Mouse (Mus musculus): ENCODE data around the gene Rptor. TPM values are rescaled to one million over a fixed set of nuclear protein-coding genes. Genes with fewer than 3 reads are reported as not detected.

Gene Rptor
- polyA plus RNA-seq, 1 experiment = 26.2 TPM

GRCm38 (mm10) chr11:119916834-119917469 lies 314.2 kb downstream of the Rptor start:
- 62% methylated on average over 21 of the region's 21 CpGs for WGBS
- Histone ChIP-seq H3K4me3 (replicated peaks; ENCODE audit: extremely low read depth, low read depth, low read length) (no peak overlapping the region), H3K4me1 (ENCODE audit: control insufficient read depth, insufficient read depth, low read length) (peaks cover 31% of the 10 kb centered on the region)
- TF ChIP-seq POLR2A (IDR thresholded peaks at IDR 0.05; ENCODE audit: borderline replicate concordance, extremely low read depth, low read depth, low read length) (no peak), CTCF (IDR thresholded peaks at IDR 0.05; ENCODE audit: insufficient read depth, low read length) (no peak)
- no peak for DNase-seq

- H3K4me1 ChIP-seq (ENCODE audit: control insufficient read depth, insufficient read depth, low read length) = peaks cover 28% of the 10 kb centered on the region
- 88% methylated on average over 7 of the region's 7 CpGs for WGBS
Observed at GRCm38 (mm10) chr11:119918521-119918920, 315.8 kb downstream of the Rptor start.

GRCm38 (mm10) chr11:119919432-119919831 lies 316.7 kb downstream of the Rptor start:
- TF ChIP-seq CTCF (IDR thresholded peaks at IDR 0.05; ENCODE audit: insufficient read depth, low read length) = no peak
- peaks cover 25% of the 10 kb centered on the region for H3K4me1 ChIP-seq (ENCODE audit: control insufficient read depth, insufficient read depth, low read length)
- no peak for DNase-seq
- 96% methylated on average over 4 of the region's 4 CpGs for WGBS
- no peak overlapping the region for H3K4me3 ChIP-seq (replicated peaks; ENCODE audit: extremely low read depth, low read depth, low read length)

More at GRCm38 (mm10) chr11:119918521-119918920, 315.8 kb downstream of the Rptor start:
- H3K4me3 ChIP-seq (replicated peaks; ENCODE audit: extremely low read depth, low read depth, low read length) = no peak overlapping the region
- TF ChIP-seq POLR2A (IDR thresholded peaks at IDR 0.05; ENCODE audit: borderline replicate concordance, extremely low read depth, low read depth, low read length) = no peak
- TF ChIP-seq CTCF (IDR thresholded peaks at IDR 0.05; ENCODE audit: insufficient read depth, low read length) = no peak
- no peak for DNase-seq

GRCm38 (mm10) chr11:119919897-119920296 lies 317.2 kb downstream of the Rptor start:
- Histone ChIP-seq H3K4me1 (ENCODE audit: control insufficient read depth, insufficient read depth, low read length) (peaks cover 20% of the 10 kb centered on the region), H3K4me3 (replicated peaks; ENCODE audit: extremely low read depth, low read depth, low read length) (no peak overlapping the region)
- DNase-seq = peak; percentile 67
- WGBS = 67% methylated on average over 8 of the region's 8 CpGs
- TF ChIP-seq CTCF (IDR thresholded peaks at IDR 0.05; ENCODE audit: insufficient read depth, low read length) = peak; percentile 79
- TF ChIP-seq POLR2A (IDR thresholded peaks at IDR 0.05; ENCODE audit: borderline replicate concordance, extremely low read depth, low read depth, low read length) = no peak

DNA sequence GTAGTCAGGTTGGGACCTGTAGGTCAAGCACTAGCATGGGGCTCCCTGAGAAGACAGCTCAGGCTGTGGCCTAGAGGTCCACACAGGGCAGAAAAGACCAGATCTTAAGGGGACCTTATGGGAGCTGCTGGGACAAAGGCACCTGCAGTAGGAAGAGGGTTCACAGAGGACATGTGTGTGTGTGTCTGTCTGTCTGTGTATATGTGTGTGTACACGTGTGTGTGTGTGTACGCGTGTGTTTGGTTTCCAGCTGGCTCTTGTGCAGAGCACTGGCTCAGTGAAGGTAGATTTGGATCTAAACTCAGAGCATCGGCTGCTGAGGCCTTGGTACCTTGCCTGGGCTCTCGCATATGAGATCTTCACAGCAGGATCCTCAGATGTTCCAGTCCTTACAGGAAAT lies 318.0 kb downstream of the Rptor start:
- H3K4me1 ChIP-seq (ENCODE audit: control insufficient read depth, insufficient read depth, low read length) = peaks cover 14% of the 10 kb centered on the region
- 74% methylated on average over 5 of the region's 5 CpGs for WGBS
- TF ChIP-seq CTCF (IDR thresholded peaks at IDR 0.05; ENCODE audit: insufficient read depth, low read length) (no peak), POLR2A (IDR thresholded peaks at IDR 0.05; ENCODE audit: borderline replicate concordance, extremely low read depth, low read depth, low read length) (no peak)

GRCm38 (mm10) chr11:119925176-119925575 lies 322.5 kb downstream of the Rptor start:
- TF ChIP-seq POLR2A (IDR thresholded peaks at IDR 0.05; ENCODE audit: borderline replicate concordance, extremely low read depth, low read depth, low read length) (no peak), CTCF (IDR thresholded peaks at IDR 0.05; ENCODE audit: insufficient read depth, low read length) (no peak)
- H3K4me3 ChIP-seq (replicated peaks; ENCODE audit: extremely low read depth, low read depth, low read length) = no peak overlapping the region
- no peak for DNase-seq
- no peaks in the 10 kb centered on the region for H3K4me1 ChIP-seq (ENCODE audit: control insufficient read depth, insufficient read depth, low read length)
- 75% methylated on average over 5 of the region's 5 CpGs for WGBS

More for the DNA sequence above, 318.0 kb downstream of the Rptor start:
- no peak for DNase-seq
- no peak overlapping the region for H3K4me3 ChIP-seq (replicated peaks; ENCODE audit: extremely low read depth, low read depth, low read length)

GRCm38 (mm10) chr11:119926762-119927161 lies 324.1 kb downstream of the Rptor start:
- no peak overlapping the region for H3K4me3 ChIP-seq (replicated peaks; ENCODE audit: extremely low read depth, low read depth, low read length)
- no peaks in the 10 kb centered on the region for H3K4me1 ChIP-seq (ENCODE audit: control insufficient read depth, insufficient read depth, low read length)
- no peak for DNase-seq
- TF ChIP-seq POLR2A (IDR thresholded peaks at IDR 0.05; ENCODE audit: borderline replicate concordance, extremely low read depth, low read depth, low read length) (no peak), CTCF (IDR thresholded peaks at IDR 0.05; ENCODE audit: insufficient read depth, low read length) (no peak)
- WGBS = 69% methylated on average over 5 of the region's 5 CpGs

DNA sequence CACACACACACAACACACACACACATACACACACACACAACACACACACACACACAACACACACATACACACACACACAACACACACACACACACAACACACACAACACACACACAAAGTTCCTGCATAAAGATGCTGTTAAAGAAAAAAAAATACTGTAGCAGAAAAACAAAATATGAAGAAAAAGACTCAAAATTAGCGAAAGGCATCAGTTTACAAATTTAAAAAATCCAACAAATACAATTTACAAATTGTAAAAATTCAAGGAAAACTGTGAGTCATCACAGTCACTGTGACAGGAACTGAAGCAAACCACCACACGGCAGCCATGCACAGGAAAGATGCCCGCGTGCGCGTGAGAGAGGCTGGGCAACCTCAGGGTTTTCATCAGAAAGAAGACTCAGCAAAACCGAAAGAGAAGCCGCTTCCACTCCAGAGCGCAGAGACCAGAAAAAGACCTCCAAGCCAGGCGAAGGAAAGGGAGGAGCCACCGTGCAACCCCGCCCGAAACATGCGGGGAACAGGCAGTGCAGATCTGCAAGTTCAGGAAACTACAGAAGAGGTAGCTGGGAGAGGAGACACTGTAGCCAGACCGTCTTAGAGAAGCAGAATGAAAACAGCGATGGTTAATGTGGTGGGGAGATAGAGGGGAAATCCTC lies 325.4 kb downstream of the Rptor start:
- 23% methylated on average over 16 of the region's 16 CpGs for WGBS
- Histone ChIP-seq H3K4me3 (replicated peaks; ENCODE audit: extremely low read depth, low read depth, low read length) (peak overlapping the region; percentile 56), H3K4me1 (ENCODE audit: control insufficient read depth, insufficient read depth, low read length) (no peaks in the 10 kb centered on the region)
- DNase-seq = peak; percentile 35
- TF ChIP-seq POLR2A (IDR thresholded peaks at IDR 0.05; ENCODE audit: borderline replicate concordance, extremely low read depth, low read depth, low read length) (no peak), CTCF (IDR thresholded peaks at IDR 0.05; ENCODE audit: insufficient read depth, low read length) (no peak)

- H3K4me1 ChIP-seq (ENCODE audit: control insufficient read depth, insufficient read depth, low read length) = no peaks in the 10 kb centered on the region
- no peak for DNase-seq
- WGBS = 67% methylated on average over 6 of the region's 6 CpGs
- TF ChIP-seq POLR2A (IDR thresholded peaks at IDR 0.05; ENCODE audit: borderline replicate concordance, extremely low read depth, low read depth, low read length) (no peak), CTCF (IDR thresholded peaks at IDR 0.05; ENCODE audit: insufficient read depth, low read length) (no peak)
- H3K4me3 ChIP-seq (replicated peaks; ENCODE audit: extremely low read depth, low read depth, low read length) = no peak overlapping the region
Observed at GRCm38 (mm10) chr11:119929603-119930265, 327.0 kb downstream of the Rptor start.
